Mouse (Mus musculus) thymus, adult 18-20 months (tissue): Measurements from ENCODE around the gene Gm6401.
"Not testable (repeated sequence)": the region's sequence is repeated elsewhere in the genome, so short reads cannot be mapped to it uniquely, and the experiment has no call there.

Experiments
- DNase-seq, 2 experiments: peaks; one replicate each; pipeline ENCODE4 v3.0.0; 2022; ENCODE audit warnings: mixed read lengths in 2 of 2

Gm6401 gene

GRCm38 (mm10) chr14:41967827-41968226 is at the start of gene Gm6401:
Gm6401 (minus strand) TSS chr14:41967927.
- not testable (repeated sequence) for DNase-seq

- not testable (repeated sequence) for DNase-seq
Observed at GRCm38 (mm10) chr14:41983225-41983624, 15.5 kb upstream of the Gm6401 start, which contains the start of gene Gm3543. Gm3543 (minus strand) TSS chr14:41983325.

GRCm38 (mm10) chr14:41968596-41968995 is 869 bp upstream of the Gm6401 start:
- not testable (repeated sequence) for DNase-seq

- DNase-seq, result not testable (repeated sequence)
Observed at GRCm38 (mm10) chr14:41964095-41964494, 3.6 kb downstream of the Gm6401 start.

- DNase-seq, result not testable (repeated sequence)
Observed at GRCm38 (mm10) chr14:41943695-41944094, 24.0 kb downstream of the Gm6401 start, which contains the start of gene 1700024B05Rik. 1700024B05Rik (plus strand) TSS chr14:41943995.

GRCm38 (mm10) chr14:41924649-41925048 is 43.1 kb downstream of the Gm6401 start, which contains the start of gene 1700049E17Rik1:
1700049E17Rik1 (plus strand) TSS chr14:41924949.
- DNase-seq, result not testable (repeated sequence)
